Mouse (Mus musculus): ENCODE measurements around the gene Mlst8.

The Mlst8 gene

DNA sequence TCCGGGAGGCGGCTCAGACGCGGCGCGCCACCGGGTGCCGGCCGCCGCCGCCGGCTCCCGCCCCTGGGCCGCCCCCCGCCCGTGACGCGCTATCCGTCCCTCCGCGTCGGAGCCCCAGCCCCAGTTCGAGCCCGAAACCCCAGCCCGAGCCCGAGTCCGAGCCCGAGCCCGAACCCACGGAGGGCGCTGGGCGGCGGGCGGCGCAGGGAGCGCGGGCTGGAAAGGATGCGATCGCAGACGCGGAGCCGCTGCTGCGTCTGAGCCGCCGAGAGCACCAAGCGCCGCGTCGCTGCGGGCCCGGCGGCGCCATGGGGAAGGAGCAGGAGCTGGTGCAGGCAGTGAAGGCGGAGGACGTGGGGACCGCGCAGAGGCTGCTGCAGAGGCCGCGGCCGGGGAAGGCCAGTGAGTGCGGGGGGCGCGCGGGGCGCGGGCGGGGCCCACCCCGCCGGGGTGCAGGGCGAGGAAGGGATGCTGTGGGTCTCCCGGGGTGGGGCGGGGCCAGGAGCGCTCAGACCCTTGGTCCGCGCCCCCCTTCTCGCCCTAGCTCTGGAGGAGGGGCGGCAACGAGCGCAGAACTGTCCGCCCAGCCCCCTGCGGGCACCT lies 9.9 kb upstream of the Mlst8 start:
- DNase-seq: no peak

DNA sequence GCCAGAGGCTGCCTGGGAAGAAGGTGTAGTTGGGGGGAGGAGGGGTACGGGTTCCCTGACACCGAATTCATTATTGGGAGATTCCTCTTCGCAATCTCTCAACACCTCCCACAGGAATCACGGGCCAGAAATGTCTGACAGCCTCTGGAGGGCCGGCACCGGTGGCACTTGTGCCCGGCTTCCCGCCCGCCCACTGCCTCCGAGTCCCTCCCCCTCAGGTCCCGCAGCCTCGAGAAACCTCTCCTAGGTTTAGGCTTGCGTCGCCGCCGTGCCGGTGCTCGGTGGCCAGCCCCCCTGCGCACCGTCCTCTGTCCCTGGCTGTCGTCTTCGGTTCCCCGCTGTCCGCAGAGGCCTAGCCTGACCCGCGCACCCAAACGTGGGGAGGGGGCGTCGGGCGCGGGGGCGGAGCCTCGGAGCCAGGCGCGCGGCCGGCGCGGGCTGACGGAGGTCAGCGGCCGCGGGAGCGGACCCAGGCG lies 9.3 kb upstream of the Mlst8 start, which contains the start of gene Caskin1:
Caskin1 (plus strand) TSS at position 416 of the 476 bp plus-strand sequence.
- DNase-seq: no peak

DNA sequence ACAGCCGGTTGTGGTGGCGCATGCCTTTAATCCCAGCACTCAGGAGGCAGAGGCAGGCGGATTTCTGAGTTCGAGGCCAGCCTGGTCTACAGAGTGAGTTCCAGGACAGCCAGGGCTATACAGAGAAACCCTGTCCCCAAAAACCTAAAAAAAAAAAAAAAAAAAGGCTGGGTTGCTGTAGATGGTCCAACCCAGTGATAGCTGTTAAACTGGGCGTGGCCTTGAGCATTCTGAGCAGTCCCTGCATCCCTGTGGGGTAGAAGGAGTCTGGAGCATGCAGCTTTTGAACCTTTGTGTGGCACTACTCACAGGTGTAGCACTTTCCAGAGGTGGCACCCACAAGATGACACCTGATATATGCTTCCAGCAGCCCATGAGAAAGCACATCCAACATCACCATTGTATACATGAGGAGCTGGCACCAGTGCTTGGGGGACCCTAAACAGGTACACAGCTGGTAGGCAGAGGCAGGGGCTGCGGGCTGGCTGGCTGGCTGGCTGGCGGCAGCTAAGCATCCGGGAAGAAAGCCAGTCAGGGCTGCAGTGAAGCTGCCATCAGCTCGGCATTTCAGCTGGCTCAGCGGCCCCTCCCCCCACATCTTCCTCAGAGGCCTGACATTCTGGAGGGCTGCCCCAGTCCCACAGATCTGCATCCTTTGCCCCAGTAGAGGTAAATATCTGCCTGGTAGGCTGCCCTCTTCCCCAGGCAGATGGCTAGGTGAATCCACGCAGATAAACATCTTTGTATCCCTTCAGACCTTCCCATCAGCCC lies 6.4 kb upstream of the Mlst8 start:
- DNase-seq: no peak

DNA sequence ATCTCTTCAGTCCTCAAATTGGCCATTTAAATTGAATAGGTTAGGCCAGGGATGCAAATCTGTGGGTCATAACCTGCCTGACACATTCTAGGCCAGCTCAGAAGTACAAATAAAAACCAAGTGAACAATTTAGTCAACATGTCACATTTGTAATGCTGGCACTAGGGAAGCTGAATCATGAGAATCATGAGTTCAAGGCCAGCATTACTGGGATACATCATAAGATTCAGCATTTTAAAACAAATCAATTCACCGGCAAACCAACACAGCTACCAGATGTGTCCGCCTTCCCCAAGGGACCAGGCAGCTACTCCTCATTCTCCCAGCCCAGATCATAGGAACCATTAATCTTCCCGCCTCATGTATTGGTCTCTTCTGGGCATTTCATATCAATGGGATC lies 4.6 kb upstream of the Mlst8 start:
- no peak for DNase-seq

- no peak for DNase-seq
Measured at GRCm38 (mm10) chr17:24481027-24481815, 2.3 kb upstream of the Mlst8 start.

GRCm38 (mm10) chr17:24480201-24480826 lies 1.4 kb upstream of the Mlst8 start:
- no peak for DNase-seq

DNA sequence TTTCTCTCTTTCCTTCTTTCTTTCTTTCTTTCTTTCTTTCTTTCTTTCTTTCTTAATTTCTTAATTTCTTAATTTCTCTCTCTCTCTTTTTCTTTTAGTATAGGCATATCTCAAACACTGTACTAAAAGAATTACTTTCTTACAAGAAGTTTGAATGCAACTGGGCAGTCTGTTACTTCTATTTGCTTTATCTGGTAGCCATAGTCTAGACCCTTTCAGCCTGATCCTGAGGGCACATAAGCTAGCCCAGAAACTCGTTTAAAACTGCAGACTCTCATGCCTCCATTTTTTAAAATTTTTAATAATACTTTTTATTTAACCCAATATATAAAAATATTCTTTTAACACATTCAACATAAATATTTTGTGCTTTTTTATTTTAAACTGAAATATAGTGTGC lies 553 bp upstream of the Mlst8 start:
- DNase-seq: no peak

- DNase-seq: peak; percentile 41
Measured at GRCm38 (mm10) chr17:24477985-24478600, 785 bp downstream of the Mlst8 start.

DNA sequence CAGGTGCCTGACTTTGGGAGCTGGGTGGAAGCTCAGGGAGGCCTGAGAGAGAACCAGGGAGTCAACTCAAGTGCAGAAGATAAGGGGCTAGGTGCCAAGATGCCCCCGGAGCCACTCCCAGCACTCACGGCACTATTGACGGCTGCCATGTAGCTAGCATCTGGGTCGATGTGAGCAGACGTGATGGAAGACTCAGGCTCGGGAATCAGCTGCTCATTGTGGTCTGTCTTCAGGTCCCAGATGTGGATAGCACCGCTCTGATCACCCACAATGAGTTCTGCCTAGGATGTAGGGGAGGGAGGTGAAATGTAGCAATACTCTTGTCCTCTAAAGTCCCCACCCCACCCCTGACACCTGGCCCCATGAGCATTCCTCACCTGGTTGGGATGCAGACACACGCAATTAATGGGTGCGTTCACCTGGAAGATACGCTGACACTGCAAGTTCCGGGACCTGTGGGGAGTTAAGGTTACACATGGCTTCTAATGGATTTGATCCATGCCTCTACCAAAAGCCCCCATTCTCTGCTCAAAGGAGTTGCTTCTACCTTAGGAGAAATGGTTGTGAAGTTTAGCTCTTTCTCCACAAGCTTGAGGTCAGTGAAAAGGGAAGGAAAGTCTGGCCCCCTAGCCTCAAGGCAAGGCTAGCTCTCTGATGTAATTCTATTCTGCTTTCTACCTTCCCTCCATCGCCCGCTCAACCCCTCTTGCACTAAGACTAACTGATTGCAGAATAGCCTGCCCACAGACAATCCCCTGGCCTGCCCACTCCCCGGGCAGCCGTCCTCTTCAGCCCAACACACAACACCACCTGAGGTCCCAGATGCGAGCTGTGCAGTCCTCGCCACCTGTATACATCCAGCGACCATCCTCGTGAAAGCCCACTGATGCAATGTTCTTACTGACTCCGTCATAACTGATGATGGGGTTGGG lies 1.6 kb downstream of the Mlst8 start:
- DNase-seq: no peak

DNA sequence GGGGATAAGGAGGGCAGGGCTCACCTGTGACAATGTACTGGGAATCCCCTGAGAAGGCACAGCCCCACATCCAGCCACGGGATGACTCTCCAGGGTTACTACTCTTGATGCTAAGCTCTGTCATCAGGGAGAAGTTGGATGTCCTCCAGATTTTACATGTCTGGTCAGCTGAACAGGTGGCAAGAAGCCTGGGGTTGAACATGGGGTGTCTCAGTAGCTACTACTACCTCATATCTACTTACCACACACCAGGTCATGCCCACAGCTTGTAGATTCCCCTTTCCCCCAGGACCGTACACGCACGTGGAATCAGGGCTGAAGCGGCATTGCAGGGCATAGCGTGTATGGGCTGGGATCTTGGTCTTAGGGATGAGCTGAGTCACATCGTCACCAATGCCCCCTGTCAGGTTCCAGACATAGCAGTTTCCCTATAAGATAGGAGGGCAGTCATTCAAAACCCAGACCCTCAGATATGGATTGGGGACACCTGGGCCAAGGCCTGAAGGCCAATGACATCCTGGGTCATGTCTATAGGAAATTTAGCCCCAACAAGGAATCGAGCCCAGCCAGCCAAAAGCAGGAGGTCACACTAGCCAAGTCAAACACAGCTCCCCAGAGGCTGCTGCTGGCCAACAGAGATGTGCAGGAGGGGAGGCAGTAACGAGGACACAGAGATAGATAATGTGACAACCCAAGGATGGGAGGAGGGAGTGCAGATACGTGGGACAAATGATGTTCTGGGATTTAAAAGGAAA lies 2.7 kb downstream of the Mlst8 start:
- DNase-seq: no peak

GRCm38 (mm10) chr17:24475586-24475985 lies 3.3 kb downstream of the Mlst8 start:
- DNase-seq: no peak

DNA sequence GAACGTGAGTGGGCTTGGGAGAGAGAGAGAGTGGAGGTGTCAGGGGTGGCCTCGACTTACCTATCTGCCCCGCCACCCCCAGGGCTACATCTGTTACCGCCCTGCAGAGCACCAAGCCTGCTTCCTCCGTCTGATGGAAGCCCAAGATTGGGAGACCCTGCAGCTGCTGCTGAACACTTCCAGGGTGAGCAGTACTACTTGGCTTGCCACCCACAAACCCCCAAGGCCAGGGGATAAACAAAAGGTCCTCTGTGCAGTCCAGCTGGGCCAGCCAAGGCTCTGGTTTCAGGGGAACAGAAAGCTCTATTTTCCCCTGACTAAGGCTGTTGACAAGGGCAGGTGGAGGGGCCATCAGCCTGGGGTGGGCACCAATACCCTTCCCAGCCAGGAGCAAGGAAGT lies 4.3 kb downstream of the Mlst8 start:
- no peak for DNase-seq

- DNase-seq: no peak
Measured at GRCm38 (mm10) chr17:24473612-24474275, 5.1 kb downstream of the Mlst8 start, which contains the start of gene Bricd5. Bricd5 (plus strand) TSS chr17:24473884.

DNA sequence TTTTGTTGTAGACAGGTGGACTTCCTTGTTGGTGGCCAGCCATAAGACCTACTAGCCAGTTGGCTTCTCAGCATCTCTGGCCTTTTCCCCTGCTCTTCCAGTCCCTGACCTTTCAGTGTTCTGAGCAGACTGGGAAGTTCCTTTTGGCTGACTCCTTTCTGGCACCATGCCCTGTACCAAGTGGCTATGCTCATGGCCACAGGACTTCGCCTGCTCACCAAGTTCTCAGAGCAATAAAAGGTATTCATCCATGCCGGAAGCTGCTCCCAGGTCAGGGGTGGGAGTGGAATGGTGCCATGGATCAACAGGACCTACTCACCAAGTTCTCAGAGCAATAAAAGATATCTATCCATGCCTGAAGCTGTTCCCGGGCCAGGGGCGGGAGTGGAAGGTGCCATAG lies 6.4 kb downstream of the Mlst8 start:
- DNase-seq: peak; percentile 94

- DNase-seq: peak; percentile 33
Measured at GRCm38 (mm10) chr17:24470701-24471527, 8.0 kb downstream of the Mlst8 start.

- DNase-seq: peak; percentile 99
Measured at GRCm38 (mm10) chr17:24469910-24470602, 8.8 kb downstream of the Mlst8 start, which contains the start of the genes E4f1 and Pgp. E4f1 (minus strand) TSS chr17:24470313. Pgp (plus strand) TSS chr17:24470392.

DNA sequence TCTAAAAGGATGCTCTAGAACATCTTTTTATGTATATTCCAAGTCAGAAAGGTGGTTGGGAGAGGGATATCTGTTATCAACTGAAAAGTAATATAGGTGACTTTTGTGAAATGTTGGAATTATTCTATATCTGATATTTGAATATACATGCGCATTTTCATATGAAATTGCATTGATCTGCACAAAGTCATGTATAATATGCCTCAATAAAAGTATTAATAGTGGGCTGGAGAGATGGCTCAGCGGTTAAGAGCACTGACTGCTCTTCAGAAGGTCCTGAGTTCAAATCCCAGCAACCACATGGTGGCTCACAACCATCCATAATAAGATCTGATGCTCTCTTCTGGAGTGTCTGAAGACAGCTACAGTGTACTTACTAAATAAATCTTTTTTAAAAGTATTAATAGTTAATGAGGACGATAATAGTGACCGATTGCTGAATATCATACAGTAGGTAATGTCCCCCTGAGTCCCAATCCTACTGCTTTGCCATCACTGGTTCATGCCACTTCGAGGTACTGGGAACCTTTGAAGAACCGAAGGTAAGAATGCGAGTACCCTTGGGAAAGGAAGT lies 9.5 kb downstream of the Mlst8 start:
- DNase-seq: no peak
